Mouse (Mus musculus) layer of hippocampus, adult 11-12 months (tissue): ENCODE measurements around the gene Glb1l.

Experiments
- DNase-seq: peaks from one replicate; pipeline ENCODE4 v3.0.0; 2022; ENCODE audit warnings: low spot score

Gene Glb1l

DNA sequence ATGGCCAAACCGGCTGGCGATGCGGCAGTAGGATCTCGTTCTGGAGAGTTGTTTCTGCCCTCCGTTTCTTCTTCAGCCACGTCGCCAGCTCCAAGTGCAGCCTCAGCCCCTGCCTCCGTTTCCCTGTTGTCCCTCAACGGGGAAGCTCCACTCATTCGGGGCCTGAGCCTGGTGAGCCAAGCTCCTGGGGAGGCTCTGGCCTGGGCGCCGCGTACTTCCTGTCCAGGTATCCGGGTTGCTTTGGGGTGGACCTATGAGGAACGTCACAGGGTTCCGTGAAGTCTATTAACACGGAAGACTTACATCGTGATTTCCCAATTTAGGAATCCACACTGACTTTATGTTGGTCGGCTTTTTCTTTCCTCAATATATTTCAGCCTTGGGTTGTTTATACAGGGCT is 18.2 kb downstream of the Glb1l start:
- no peak for DNase-seq

DNA sequence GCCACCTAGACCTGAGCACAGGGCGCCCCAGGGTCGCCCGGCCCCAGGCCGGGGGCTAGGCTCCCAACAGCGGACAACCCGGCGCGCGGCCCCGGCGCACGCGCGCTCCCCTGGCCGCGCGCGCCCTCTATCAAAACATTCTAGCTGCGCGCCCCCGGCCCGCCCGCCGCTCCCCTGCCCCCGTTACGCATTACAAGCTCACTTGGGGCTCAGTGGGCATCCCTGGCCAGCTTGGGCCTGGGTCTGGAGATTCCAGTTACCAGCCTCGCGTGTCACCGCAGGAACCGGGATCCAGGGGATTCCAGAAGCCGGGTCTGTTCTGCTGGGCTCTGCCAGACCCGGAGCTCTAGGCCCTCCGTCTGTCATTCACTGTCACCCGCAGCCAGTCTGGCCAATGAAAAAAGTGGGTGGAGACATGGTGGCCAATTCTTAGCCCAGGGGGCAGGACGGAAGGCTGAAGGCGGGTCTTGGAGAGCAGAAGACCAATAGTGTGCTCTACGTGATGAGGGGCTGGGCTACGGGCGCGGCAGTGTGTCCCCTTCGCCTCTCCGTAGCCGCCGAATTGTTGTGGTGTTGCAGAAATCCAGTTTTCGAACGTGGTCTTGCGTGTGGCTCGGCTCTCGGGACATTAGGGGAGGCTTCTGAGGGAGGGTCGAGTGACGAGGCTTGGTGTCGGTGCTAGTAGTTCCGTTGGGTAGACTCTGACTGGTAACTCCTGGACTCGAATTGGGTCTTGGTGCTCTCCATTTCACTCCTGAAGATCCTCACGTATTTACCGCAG is 18.8 kb downstream of the Glb1l start, which contains the start of the genes Ankzf1 and Atg9a:
Ankzf1 (plus strand) TSS at position 530 of the 781 bp plus-strand sequence.
Atg9a (minus strand) TSS at position 575 of the 781 bp plus-strand sequence.
- DNase-seq: peak; percentile 97

DNA sequence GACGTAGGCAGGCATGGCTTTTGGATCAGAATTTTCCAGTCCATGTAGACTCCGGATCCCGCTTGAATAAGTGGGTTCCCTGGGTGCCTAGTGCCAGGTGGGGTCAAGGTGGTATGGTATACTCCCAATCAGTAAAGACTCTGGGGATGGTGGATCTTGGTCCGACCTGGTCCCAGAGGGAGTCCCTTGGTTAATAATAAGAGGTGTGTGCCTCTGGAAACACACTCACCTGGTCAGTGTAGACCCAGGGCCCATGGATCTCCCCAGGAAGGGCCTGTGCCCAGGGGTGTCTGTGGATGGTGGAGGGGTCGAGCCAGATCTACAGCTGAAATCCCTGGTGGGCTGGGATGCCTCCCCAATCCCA is 19.4 kb downstream of the Glb1l start:
- no peak for DNase-seq

DNA sequence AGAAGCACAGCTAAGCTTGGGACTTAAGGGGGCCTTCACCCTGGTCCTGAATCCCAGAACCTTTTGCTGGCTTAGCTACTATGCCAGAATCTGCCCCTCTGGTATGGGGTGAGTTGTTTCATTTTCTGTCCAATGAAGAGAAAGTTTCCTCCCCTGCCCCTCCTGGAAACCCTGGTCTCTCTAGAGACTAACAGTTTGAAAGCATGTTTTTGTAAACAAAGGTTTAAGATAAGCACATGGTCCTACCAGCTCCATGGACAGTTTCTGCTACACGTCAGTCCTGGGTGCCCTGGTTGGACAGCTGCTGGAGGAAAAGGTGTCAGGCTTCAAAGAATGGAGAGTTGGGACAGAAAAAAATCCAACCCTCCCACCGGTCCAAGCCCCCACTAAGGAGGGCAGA is 20.0 kb downstream of the Glb1l start:
- no peak for DNase-seq

DNA sequence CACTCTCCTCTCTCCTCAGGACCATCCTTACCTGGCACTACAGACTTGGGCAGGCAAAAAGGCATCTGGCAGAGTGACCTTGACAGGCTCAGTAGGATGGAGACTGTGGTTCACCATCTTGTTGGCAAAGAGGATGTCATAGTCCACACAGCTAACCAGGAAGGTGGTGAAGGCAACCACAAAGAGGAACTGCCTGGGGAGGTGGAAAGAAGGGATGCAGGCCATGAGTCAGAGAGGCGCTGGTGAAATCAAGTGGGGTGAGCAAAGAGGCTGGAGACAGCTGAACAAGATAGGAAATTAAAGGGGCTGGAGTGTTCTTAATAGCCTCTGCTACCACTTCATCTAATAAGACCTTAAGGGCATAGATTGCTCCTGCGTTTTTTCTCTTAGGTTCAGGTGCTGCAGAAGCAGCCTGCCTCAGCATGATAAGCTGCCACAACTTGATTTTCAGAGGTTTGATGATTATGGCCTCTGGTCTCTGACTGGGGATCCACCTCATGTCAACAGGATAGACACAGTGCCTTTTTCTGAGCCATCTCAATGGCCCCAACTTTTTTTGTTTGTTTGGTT is 22.6 kb downstream of the Glb1l start:
- no peak for DNase-seq

DNA sequence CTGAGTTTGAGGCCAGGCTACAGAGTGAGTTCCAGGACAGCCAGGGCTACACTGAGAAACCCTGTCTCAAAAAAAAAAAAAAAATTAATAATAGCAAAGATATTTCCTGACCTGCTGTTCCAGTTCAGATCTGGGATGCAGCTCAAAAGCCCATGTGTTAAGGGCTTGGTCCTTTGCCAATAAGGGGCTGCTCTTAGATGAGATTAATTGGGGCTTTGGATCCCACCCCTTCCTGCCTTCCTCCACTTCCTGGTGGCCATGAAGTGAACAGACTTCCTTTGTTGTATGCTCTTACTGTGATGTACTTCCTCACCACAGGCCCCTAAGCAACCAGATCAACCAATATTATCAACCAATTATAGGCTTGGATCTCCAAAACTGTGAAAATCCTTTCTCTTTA is 23.5 kb downstream of the Glb1l start:
- no peak for DNase-seq

DNA sequence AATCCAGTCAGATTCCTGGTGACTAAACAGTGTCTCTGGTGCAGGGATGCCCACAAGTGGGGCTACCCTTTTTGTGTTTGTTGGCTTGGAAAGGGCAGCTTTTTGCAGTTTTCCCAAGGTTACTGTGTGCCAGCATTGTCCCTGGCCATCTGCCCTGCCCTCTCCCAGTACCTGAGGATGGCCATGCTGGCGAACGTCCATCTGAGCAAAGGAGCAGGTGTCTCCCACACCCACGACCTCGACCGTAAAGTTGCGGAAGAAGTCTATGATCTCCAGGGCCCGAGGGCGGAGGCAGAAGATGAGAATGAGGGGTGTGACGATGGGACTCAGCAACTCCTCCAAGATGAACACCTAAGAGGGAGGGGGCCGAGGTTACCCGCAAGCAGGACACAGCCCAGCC is 25.1 kb downstream of the Glb1l start:
- no peak for DNase-seq

DNA sequence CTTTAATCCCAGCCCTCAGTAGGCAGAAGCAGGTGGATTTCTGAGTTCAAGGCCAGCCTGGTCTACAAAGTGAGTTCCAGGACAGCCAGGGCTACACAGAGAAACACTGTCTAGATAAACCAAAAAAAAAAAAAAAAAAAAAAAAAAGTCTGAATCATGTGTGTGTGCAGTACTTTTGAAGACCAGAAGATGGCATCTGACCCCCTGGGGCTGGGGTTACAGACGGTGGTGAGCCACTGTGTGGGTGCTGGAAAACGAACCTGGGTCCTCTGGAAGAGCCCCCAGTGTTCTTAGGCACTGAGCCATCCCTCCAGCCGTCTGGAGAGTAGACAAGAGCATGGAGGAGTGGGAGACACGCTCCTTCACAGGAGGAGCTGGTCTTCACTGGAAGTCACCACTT is 28.5 kb downstream of the Glb1l start:
- DNase-seq: no peak

DNA sequence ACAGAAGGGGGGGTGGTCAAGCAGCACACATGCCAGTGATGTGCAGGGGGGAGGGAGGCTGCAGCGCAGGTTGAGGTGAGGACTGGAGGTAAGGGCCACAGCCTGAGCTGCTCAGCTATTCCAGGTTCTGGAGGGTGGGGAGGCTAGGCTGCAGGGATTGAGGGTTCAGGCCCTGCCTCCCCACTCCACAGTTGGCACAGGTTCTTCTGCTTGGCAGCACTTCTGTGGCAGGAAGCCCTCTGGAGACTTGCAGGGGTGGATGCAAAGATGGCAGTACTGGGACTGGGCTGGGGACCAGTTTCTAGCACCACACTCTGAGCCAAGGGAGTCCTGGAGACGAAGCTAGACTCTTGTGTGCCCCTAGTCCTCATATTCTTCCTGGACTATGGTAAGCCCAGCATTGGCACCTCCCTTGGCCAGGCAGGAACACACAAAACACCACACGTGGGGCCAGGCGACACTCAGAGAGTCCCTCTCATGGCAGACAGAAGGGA is 29.2 kb downstream of the Glb1l start:
- DNase-seq: no peak

DNA sequence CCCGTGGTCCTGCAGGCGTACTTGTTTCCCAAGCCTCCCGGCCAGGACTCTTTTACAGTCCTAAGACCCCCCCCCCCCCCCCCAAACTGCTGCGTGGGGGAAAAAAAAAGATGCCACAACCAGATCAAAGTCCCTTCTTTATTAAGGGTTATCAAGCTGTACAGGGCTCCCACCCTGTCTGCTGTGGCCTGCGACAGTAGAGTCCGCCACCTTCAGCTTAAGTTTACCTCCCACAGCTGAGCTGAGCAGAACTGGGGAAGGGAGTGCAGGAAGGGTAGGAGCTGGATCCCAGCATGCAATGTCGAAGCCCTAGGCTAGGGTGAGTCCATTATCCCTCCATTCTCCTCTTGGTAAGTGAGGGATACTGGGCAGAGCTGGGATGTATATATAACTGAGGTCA is 29.9 kb downstream of the Glb1l start:
- no peak for DNase-seq

DNA sequence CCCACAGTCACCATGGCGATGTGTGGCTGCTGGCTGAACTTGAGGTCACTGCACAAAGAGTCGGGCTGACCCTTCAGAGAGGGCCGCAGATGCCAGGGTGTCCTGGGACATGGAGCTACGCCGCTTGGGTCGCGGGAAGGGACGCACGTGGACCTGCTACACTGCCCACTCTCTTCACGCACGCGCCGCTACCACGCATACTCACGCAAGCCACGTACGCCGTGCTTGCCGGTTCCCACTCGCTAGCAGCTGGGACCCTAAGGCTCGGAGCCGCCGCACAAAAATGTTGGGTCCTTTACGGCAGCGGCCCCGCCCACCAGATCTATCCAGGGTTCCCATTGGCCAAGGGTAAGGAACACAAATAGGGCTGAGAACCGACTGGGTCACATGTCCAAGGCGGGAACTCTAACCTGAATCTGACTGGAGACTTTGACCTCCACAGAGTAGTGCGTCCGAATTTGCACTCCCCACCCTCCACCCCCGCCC is 30.5 kb downstream of the Glb1l start, which contains the start of gene Abcb6:
Abcb6 (minus strand) TSS at position 288 of the 486 bp plus-strand sequence.
- DNase-seq: peak; percentile 93

DNA sequence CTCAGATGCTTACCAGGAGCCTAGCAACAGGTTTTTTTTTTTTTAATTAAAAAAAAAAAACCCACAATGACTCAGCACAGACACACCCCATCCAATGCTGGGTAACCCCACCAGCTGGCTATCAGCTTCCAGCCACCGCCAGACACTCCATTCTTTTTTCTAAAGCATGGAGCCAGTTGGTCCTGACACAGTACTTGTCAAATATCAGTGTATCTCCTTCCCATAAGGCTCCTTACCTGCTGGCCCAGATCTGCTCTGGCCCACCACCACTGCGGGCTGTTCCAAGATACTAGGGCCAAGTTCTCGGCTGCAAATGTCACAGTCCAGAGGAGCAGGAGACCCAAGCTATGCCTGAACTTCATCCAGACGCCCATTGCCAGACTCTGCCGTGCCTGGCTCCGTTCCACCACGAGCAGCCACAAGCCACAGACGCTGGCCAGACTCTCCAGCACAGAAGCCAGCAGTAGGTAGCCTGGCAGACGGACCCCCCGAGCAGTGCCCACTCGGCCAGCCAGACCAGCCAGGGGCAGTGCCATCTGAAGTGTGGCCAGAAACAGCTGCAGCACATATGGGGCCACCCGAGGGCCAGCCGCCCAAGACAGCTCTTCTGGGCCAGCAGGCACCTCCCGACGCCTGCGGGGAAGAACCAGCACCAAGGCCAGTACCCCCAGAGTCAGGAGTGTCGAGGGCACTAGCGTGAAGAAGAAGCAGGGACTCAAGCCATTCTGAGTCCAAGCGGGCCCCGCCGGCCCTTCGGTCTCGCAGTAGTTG is 31.1 kb downstream of the Glb1l start:
- DNase-seq: peak; percentile 48

DNA sequence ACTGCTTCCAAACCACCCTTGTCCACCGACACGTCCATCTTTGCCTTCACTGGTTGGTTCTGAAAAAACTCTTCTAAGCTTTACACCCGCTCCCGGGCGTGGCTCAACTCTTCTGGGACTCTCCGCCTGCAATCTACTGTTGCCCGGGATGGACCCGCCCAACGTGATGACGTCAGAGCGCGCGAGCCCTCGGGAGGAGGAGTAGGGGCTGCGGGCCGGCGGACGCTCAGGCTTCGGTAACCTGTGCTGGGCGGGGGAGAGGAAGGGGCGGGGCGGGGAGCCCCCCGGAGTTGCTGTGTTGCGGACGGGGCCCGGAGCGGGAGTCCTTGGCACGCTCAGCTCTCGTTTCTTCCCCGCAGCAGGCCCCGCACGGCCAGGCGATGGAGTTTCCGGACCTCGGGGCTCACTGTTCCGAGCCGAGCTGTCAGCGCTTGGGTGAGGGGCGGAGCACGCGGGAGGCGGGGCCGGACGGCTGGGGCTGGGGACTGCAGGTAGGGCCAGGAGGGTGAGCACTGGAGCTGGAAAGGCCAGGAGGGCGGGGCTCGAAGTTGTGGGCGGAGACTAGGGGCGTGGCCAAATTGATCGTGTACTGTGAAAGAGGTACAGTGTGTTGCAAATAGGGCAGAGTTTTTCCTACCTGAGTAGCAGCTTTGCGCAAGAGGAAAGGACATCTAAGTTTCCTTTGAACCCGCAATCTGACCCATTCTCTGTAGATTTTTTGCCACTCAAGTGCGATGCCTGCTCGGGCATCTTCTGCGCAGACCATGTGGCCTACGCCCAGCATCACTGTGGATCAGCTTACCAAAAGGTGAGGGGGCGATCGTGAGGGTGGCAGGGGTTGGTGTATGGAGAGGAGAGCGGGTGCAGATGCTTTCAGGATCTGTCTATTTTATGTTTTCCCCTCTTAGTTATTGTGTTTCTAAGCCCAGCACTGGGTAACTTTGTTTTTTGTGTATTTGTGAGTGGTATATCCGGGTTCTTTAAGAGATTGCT is 41.8 kb downstream of the Glb1l start, which contains the start of gene Zfand2b:
Zfand2b (plus strand) TSS at position 175 of the 993 bp plus-strand sequence.
- DNase-seq: peak; percentile 96

DNA sequence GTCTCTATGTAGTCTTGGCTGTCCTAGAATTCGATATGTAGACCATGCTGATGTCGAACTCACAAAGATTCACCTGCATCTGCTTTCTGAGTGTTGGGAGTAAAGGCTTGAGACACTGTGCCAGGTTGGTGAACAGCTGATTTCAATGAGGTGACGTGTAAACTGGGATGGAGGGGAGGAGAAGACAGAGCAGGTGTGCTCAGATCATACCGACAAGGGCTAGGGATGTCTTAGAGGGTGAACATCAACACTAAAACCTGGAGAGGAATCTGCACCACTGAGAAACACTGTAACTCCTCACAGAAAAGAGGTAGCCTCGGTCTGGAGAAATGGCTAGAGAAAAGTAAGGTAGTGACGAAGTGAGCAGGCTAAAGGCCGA is 42.5 kb downstream of the Glb1l start:
- DNase-seq: no peak

DNA sequence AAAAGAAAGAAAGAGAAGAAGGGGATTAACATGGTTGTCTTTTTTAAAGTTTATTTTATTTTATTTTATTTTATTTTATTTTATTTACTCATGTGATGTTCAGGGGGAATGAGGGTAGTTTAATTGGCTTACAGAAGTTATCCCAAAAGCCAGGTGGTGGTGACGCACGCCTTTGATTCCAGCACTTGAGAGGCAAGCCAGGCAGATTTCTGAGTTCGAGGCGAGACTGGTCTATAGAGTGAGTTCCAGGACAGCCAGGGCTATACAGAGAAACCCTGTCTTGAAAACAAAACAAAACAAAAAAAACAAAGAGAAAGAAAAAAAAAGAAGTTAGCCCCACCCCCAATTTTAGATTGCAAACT is 50.4 kb downstream of the Glb1l start:
- no peak for DNase-seq

DNA sequence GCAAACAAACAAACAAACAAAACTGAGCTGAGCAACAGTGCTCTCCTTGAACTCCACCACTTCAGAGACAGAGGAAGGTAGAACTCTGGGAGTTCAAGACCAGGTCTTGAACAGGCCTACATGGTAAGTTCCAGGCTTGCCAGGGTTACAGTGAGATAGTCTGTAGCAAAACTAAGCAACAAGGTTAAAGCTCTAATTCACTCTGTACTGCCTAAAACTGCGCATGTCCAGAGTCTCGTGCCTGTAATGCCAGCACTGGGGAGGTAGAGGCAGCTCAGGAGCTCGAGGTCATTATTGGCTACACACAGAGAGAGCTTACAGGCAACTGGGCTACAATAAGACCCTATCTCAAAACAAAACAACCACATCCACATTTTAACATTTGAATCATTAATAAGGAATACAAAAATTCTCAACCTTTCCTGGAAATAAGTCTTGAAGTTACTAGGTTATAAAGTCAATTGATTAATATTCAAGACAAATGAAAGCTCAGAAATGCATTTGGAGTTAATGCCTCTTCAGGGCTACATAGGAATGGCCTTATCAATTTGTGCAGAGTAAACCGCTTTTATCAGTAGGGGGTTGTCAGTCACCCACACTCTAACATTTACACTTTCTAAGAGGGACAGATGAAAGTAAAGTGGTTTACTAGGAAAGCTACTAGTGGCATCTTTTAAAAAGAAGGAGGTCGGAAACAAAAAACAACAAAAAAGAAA is 50.9 kb downstream of the Glb1l start:
- no peak for DNase-seq

DNA sequence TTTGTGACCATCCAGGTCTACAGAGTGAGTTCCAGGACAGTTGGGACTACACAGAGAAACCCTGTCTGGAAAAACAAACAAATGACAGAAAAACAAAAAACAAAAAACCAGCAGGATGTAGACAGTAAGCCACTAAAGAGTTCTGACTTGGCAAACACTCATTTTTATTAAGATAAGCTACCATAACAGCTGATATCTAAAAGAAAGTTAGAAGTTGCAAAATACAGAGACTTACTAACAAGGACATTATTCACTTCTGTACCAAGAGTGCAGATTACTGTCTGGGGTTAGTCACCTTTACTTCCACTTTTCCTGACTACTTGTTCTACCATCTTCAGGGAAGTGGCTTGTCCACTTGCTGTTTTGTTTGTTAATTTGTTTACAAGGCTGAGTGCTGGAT is 51.6 kb downstream of the Glb1l start:
- DNase-seq: no peak

DNA sequence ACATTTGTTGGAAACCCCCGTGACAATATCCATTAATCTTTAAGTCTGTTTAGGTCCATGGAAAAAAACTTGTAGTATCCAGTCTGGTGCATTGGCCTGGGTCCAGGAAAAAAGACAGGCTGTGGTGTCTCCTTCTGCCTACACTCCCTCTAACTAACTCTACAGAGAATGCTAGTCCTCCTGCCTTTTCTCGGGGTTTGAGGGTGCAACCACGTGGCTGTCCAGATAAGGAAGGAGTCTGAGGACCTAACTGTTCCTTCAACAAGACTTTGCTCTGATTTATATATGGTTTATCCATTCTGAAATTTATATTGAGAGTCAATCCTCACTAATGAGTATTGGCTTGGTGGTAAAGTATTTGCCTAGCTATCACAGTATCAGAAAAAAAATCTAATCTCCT is 54.8 kb downstream of the Glb1l start:
- DNase-seq: peak; percentile 1

DNA sequence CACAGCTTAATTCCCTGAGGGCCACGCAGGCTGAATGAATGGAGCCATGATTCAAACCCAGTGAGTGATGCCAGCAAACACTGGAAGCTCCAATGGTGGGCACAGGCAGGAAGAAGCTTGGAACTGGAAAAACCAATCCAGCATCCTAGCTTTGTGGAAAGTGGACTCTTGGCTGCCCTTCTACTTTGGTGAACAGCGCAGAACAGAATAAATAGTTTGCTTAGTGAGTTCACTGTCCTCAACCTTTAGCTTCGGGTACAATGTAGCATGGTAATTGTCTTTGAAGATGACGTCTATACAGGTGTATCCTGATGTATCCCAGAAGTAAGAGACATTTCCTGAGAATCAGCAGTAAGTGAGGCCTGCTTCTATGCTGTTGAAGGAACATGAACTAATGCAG is 61.9 kb downstream of the Glb1l start:
- DNase-seq: no peak
